Mouse (Mus musculus) ES-E14 (cell line): Measurements from ENCODE around the gene Ajm1. TPM values are rescaled to one million over a fixed set of nuclear protein-coding genes. Genes with fewer than 3 reads are reported as not detected.

Experiments used
- DNase-seq: peaks from one replicate; pipeline ENCODE4 v3.0.0-alpha.2; 2013; ENCODE audit warnings: low read depth, low spot score
- H3K27ac ChIP-seq: 2 replicates; pipeline ENCODE4 v1.5.1; 2012; ENCODE audit warnings: low read depth, mild to moderate bottlenecking, low read length, moderate library complexity, mixed read lengths; ENCODE audit not compliant: poor library complexity, insufficient read depth, severe bottlenecking
- H3K36me3 ChIP-seq: 2 replicates; pipeline ENCODE4 v1.6.1; 2012; ENCODE audit warnings: mild to moderate bottlenecking, low read length, moderate library complexity, mixed read lengths; ENCODE audit not compliant: control insufficient read depth, poor library complexity, insufficient read depth, severe bottlenecking
- H3K4me1 ChIP-seq, 2 experiments: fragments of 150-350 bp in 1 of 2; sonication (generic) in 1 of 2; 2 replicates each; pipeline ENCODE4 v1.6.1; 2012; ENCODE audit warnings: low read length in 2 of 2, mild to moderate bottlenecking in 1 of 2, mixed read lengths in 1 of 2; ENCODE audit not compliant: control insufficient read depth in 2 of 2, insufficient read depth in 2 of 2, poor library complexity in 1 of 2
- H3K4me3 ChIP-seq, 2 experiments: fragments of 150-350 bp in 1 of 2; sonication (generic) in 1 of 2; 2 replicates each; pipeline ENCODE4 v1.5.1; 2012; ENCODE audit warnings: low read length in 2 of 2, low read depth in 1 of 2, mild to moderate bottlenecking in 1 of 2, mixed read lengths in 1 of 2; ENCODE audit not compliant: insufficient read depth in 1 of 2, poor library complexity in 1 of 2, severe bottlenecking in 1 of 2
- H3K9ac ChIP-seq: 2 replicates; pipeline ENCODE4 v1.6.1; 2012; ENCODE audit warnings: low read depth, mild to moderate bottlenecking, low read length, mixed read lengths; ENCODE audit not compliant: poor library complexity, insufficient read depth, severe bottlenecking
- H3K9me3 ChIP-seq: fragments of 150-350 bp; sonication (generic); 2 replicates; pipeline ENCODE4 v1.6.1; 2012; ENCODE audit warnings: low read depth, mild to moderate bottlenecking, low read length; ENCODE audit not compliant: control insufficient read depth, insufficient read depth
- CHD2 ChIP-seq: IDR thresholded peaks from 2 replicates; pipeline ENCODE4 v1.6.1; 2014; ENCODE audit warnings: mild to moderate bottlenecking, low read depth, low read length, inconsistent platforms
- HCFC1 ChIP-seq: IDR thresholded peaks from 2 replicates; pipeline ENCODE4 v1.6.1; 2012; ENCODE audit warnings: low read length, inconsistent platforms, borderline replicate concordance; ENCODE audit not compliant: insufficient read depth
- MAFK ChIP-seq: IDR thresholded peaks from 2 replicates; pipeline ENCODE4 v1.6.1; 2014; ENCODE audit warnings: mild to moderate bottlenecking, low read depth, low read length, inconsistent platforms; ENCODE audit not compliant: insufficient read depth
- ZC3H11A ChIP-seq: IDR thresholded peaks from 2 replicates; pipeline ENCODE4 v1.6.1; 2012; ENCODE audit warnings: low read depth, mild to moderate bottlenecking, inconsistent platforms, low read length, borderline replicate concordance
- ZNF384 ChIP-seq: IDR thresholded peaks from 2 replicates; pipeline ENCODE4 v1.6.1; 2012; ENCODE audit warnings: low read depth, low read length, inconsistent platforms
- in situ Hi-C, 2 experiments: fragments of 600-800 bp; cut with MboI; formaldehyde crosslinking; loops; one replicate each; pipeline ENCODE4 v1.15.1; 2025; ENCODE audit warnings: low sequenced_read_pairs in 2 of 2, inconsistent platforms in 1 of 2; ENCODE audit not compliant: unreplicated experiment in 2 of 2
- total RNA-seq: library from RNA; depleted of rRNA; stranded (reverse); fragments of 300-350 nt; gene quantifications from 2 replicates; pipeline ENCODE4 v1.2.3, GENCODE M21; 2012

Gene Ajm1
- total RNA-seq, 1 experiment = 0.36 TPM

GRCm38 (mm10) chr2:25579737-25580460 is 1.7 kb downstream of the Ajm1 start:
- no peak for TF ChIP-seq HCFC1
- TF ChIP-seq ZC3H11A = 0 out of 2 replicates have a peak, but pooled peaks have one; percentile 9
- no peaks in the 10 kb centered on the region for H3K9me3 ChIP-seq
- H3K36me3 ChIP-seq = peaks cover 7% of the 10 kb centered on the region; the same call in 1 of the 2 replicates
- no peak overlapping the region for H3K27ac ChIP-seq
- DNase-seq = peak; percentile 78
- H3K4me3 ChIP-seq = peak overlapping the region; percentile 25 to 43
- peak overlapping the region; percentile 28; the same call in 1 of the 2 replicates for H3K9ac ChIP-seq
- H3K4me1 ChIP-seq = peaks cover 0 to 37% of the 10 kb centered on the region in 2 experiments; a peak in 2 of 4 replicates
- in situ Hi-C loops = no loop called here

GRCm38 (mm10) chr2:25578796-25579736 is 2.5 kb downstream of the Ajm1 start:
- no peak for TF ChIP-seq CHD2
- no peak for TF ChIP-seq ZC3H11A
- no peak for TF ChIP-seq ZNF384
- TF ChIP-seq HCFC1 = no peak
- no peak for TF ChIP-seq MAFK
- in situ Hi-C loops = no loop called here

GRCm38 (mm10) chr2:25577951-25578795 is 3.4 kb downstream of the Ajm1 start:
- Histone ChIP-seq H3K36me3 (peaks cover 3% of the 10 kb centered on the region; the same call in 1 of the 2 replicates), H3K9me3 (no peaks in the 10 kb centered on the region), H3K4me1 (peaks cover 0 to 36% of the 10 kb centered on the region in 2 experiments; a peak in 2 of 4 replicates), H3K4me3 (peak overlapping the region; percentile 22 to 34; a peak in 2 of 4 replicates), H3K27ac (no peak overlapping the region), H3K9ac (peak overlapping the region; percentile 13; the same call in 1 of the 2 replicates)
- no peak for TF ChIP-seq ZNF384
- no peak for TF ChIP-seq MAFK
- TF ChIP-seq CHD2 = no peak
- TF ChIP-seq HCFC1 = no peak
- TF ChIP-seq ZC3H11A = no peak
- in situ Hi-C loops = no loop called here
- DNase-seq = no peak

More at GRCm38 (mm10) chr2:25578796-25579736, 2.5 kb downstream of the Ajm1 start:
- peak overlapping the region; percentile 25 to 43; a peak in 3 of 4 replicates for H3K4me3 ChIP-seq
- peaks cover 7% of the 10 kb centered on the region; the same call in 1 of the 2 replicates for H3K36me3 ChIP-seq
- no peak for DNase-seq
- no peak overlapping the region for H3K27ac ChIP-seq
- H3K9ac ChIP-seq = 0 out of 2 replicates have a peak overlapping the region, but pooled peaks have one; percentile 28
- H3K9me3 ChIP-seq = no peaks in the 10 kb centered on the region
- H3K4me1 ChIP-seq = peaks cover 0 to 39% of the 10 kb centered on the region in 2 experiments; a peak in 2 of 4 replicates
